Mouse (Mus musculus) forebrain, embryonic 15.5 days (tissue): Measurements from ENCODE around the gene Heatr5a. TPM values are rescaled to one million over a fixed set of nuclear protein-coding genes. Genes with fewer than 3 reads are reported as not detected.

Source experiments
- ATAC-seq: fragments of 200-750 bp; cut with Nextera tagmentation; replicated peaks from 2 replicates; pipeline ENCODE4 v1.8.0; 2017; ENCODE audit warnings: mild to moderate bottlenecking, moderate TSS enrichment, moderate library complexity
- H3K27ac ChIP-seq: fragments of 300-500 bp; sonication (generic); replicated peaks from 2 replicates; pipeline ENCODE4 v1.5.1; 2015; ENCODE audit warnings: mild to moderate bottlenecking, inconsistent platforms
- H3K27me3 ChIP-seq: fragments of 300-500 bp; sonication (generic); 2 replicates; pipeline ENCODE4 v1.6.1; 2015; ENCODE audit warnings: inconsistent platforms
- H3K36me3 ChIP-seq: fragments of 300-500 bp; sonication (generic); 2 replicates; pipeline ENCODE4 v1.6.1; 2015; ENCODE audit warnings: mild to moderate bottlenecking, inconsistent platforms
- H3K4me1 ChIP-seq: fragments of 300-500 bp; sonication (generic); 2 replicates; pipeline ENCODE4 v1.6.1; 2015; ENCODE audit warnings: inconsistent platforms
- H3K4me2 ChIP-seq: fragments of 300-500 bp; sonication (generic); replicated peaks from 2 replicates; pipeline ENCODE4 v1.6.1; 2015; ENCODE audit warnings: mild to moderate bottlenecking, inconsistent platforms
- H3K4me3 ChIP-seq: fragments of 300-500 bp; sonication (generic); 2 replicates; pipeline ENCODE4 v1.5.1; 2015; ENCODE audit warnings: mild to moderate bottlenecking, inconsistent platforms
- H3K9ac ChIP-seq: fragments of 300-500 bp; sonication (generic); replicated peaks from 2 replicates; pipeline ENCODE4 v1.6.1; 2015; ENCODE audit warnings: mild to moderate bottlenecking, inconsistent platforms
- H3K9me3 ChIP-seq: fragments of 300-500 bp; sonication (generic); 2 replicates; pipeline ENCODE4 v1.6.1; 2016; ENCODE audit warnings: inconsistent platforms
- WGBS: fragments of 180-500 bp; shearing (Covaris S2); methylation state at CpG from one replicate; pipeline ENCODE4 v1.1.7; 2015; ENCODE audit warnings: mixed read lengths; 5-methylcytosine and 5-hydroxymethylcytosine counted together
- polyA plus RNA-seq: library from polyadenylated mRNA; unstranded; fragments of >200 nt; fragmentation: Nextera tagmentation; extraction: Ambion mirVana; gene quantifications from 2 replicates; pipeline ENCODE4 v1.2.1, GENCODE M21; 2015

Heatr5a gene
- polyA plus RNA-seq, 1 experiment from 2014 or later: 5.4 TPM

- H3K9me3 ChIP-seq: no peaks in the 10 kb centered on the region
- H3K27me3 ChIP-seq: no peaks in the 10 kb centered on the region
- H3K4me3 ChIP-seq: no peak overlapping the region
- 75% methylated on average over 11 of the region's 11 CpGs for WGBS
- ATAC-seq: no peak
- H3K4me1 ChIP-seq: 0 out of 2 replicates have a peak, but pooled peaks cover under 1% of the 10 kb centered on the region
- no peak overlapping the region for H3K4me2 ChIP-seq
- no peak overlapping the region for H3K27ac ChIP-seq
- H3K36me3 ChIP-seq: no peaks in the 10 kb centered on the region
- no peak overlapping the region for H3K9ac ChIP-seq
Measured at GRCm38 (mm10) chr12:51871446-51872144, 99.5 kb downstream of the Heatr5a start.

GRCm38 (mm10) chr12:51869511-51869910 lies 101.6 kb downstream of the Heatr5a start:
- H3K4me1 ChIP-seq: peaks cover 17% of the 10 kb centered on the region
- 81% methylated on average over 3 of the region's 3 CpGs for WGBS
- no peak for ATAC-seq

GRCm38 (mm10) chr12:51867076-51867475 lies 104.0 kb downstream of the Heatr5a start:
- 78% methylated on average over 8 of the region's 8 CpGs for WGBS
- no peaks in the 10 kb centered on the region for H3K9me3 ChIP-seq
- H3K4me2 ChIP-seq: no peak overlapping the region
- ATAC-seq: no peak
- H3K27ac ChIP-seq: no peak overlapping the region
- no peaks in the 10 kb centered on the region for H3K27me3 ChIP-seq
- peaks cover 17% of the 10 kb centered on the region for H3K4me1 ChIP-seq
- H3K4me3 ChIP-seq: no peak overlapping the region
- H3K9ac ChIP-seq: no peak overlapping the region
- H3K36me3 ChIP-seq: no peaks in the 10 kb centered on the region

More at GRCm38 (mm10) chr12:51869511-51869910, 101.6 kb downstream of the Heatr5a start:
- Histone ChIP-seq H3K27me3 (no peaks in the 10 kb centered on the region), H3K36me3 (no peaks in the 10 kb centered on the region), H3K9ac (no peak overlapping the region), H3K4me3 (no peak overlapping the region), H3K9me3 (no peaks in the 10 kb centered on the region), H3K27ac (no peak overlapping the region), H3K4me2 (no peak overlapping the region)

GRCm38 (mm10) chr12:51866226-51866910 lies 104.8 kb downstream of the Heatr5a start:
- WGBS: 51% methylated on average over 13 of the region's 13 CpGs
- Histone ChIP-seq H3K27me3 (no peaks in the 10 kb centered on the region), H3K36me3 (no peaks in the 10 kb centered on the region), H3K27ac (peak overlapping the region; percentile 59), H3K4me1 (peaks cover 17% of the 10 kb centered on the region), H3K4me3 (no peak overlapping the region), H3K4me2 (no peak overlapping the region), H3K9ac (no peak overlapping the region), H3K9me3 (no peaks in the 10 kb centered on the region)
- no peak; the same call in 1 of the 2 replicates for ATAC-seq

- H3K9ac ChIP-seq: no peak overlapping the region
- H3K36me3 ChIP-seq: no peaks in the 10 kb centered on the region
- no peak overlapping the region for H3K4me2 ChIP-seq
- H3K9me3 ChIP-seq: no peaks in the 10 kb centered on the region
- peaks cover 17% of the 10 kb centered on the region for H3K4me1 ChIP-seq
- ATAC-seq: peak; percentile 88
- 2% methylated on average over 4 of the region's 4 CpGs for WGBS
- H3K27me3 ChIP-seq: no peaks in the 10 kb centered on the region
- H3K4me3 ChIP-seq: no peak overlapping the region
- peak overlapping the region; percentile 59 for H3K27ac ChIP-seq
Measured at GRCm38 (mm10) chr12:51865790-51866179, 105.3 kb downstream of the Heatr5a start.

- Histone ChIP-seq H3K4me3 (no peak overlapping the region), H3K4me1 (peaks cover 17% of the 10 kb centered on the region), H3K9me3 (no peaks in the 10 kb centered on the region), H3K4me2 (no peak overlapping the region), H3K9ac (no peak overlapping the region), H3K27ac (peak overlapping the region; percentile 59), H3K27me3 (no peaks in the 10 kb centered on the region), H3K36me3 (no peaks in the 10 kb centered on the region)
- 35% methylated on average over 9 of the region's 9 CpGs for WGBS
- ATAC-seq: peak; percentile 20; the same call in 1 of the 2 replicates
Measured at GRCm38 (mm10) chr12:51865061-51865789, 105.9 kb downstream of the Heatr5a start.

- Histone ChIP-seq H3K27ac (no peak overlapping the region), H3K4me3 (no peak overlapping the region), H3K4me2 (no peak overlapping the region), H3K4me1 (peaks cover 17% of the 10 kb centered on the region), H3K36me3 (no peaks in the 10 kb centered on the region), H3K9ac (no peak overlapping the region), H3K9me3 (no peaks in the 10 kb centered on the region), H3K27me3 (no peaks in the 10 kb centered on the region)
- WGBS: 94% methylated on average over 14 of the region's 14 CpGs
- no peak for ATAC-seq
Measured at GRCm38 (mm10) chr12:51863116-51864002, 107.8 kb downstream of the Heatr5a start.

- H3K4me1 ChIP-seq: no peaks in the 10 kb centered on the region
- no peaks in the 10 kb centered on the region for H3K27me3 ChIP-seq
- no peak overlapping the region for H3K9ac ChIP-seq
- WGBS: 68% methylated on average over 12 of the region's 13 CpGs
- H3K4me3 ChIP-seq: no peak overlapping the region
- H3K4me2 ChIP-seq: no peak overlapping the region
- ATAC-seq: no peak
- H3K27ac ChIP-seq: no peak overlapping the region
- no peaks in the 10 kb centered on the region for H3K9me3 ChIP-seq
- H3K36me3 ChIP-seq: no peaks in the 10 kb centered on the region
Measured at GRCm38 (mm10) chr12:51858134-51859028, 112.7 kb downstream of the Heatr5a start.

GRCm38 (mm10) chr12:51856768-51857295 lies 114.3 kb downstream of the Heatr5a start:
- H3K4me1 ChIP-seq: no peaks in the 10 kb centered on the region
- H3K27me3 ChIP-seq: no peaks in the 10 kb centered on the region
- no peak overlapping the region for H3K27ac ChIP-seq
- H3K9me3 ChIP-seq: no peaks in the 10 kb centered on the region
- H3K4me3 ChIP-seq: no peak overlapping the region
- WGBS: 95% methylated on average over 8 of the region's 8 CpGs
- ATAC-seq: no peak
- no peaks in the 10 kb centered on the region for H3K36me3 ChIP-seq
- H3K4me2 ChIP-seq: no peak overlapping the region
- H3K9ac ChIP-seq: no peak overlapping the region

GRCm38 (mm10) chr12:51855872-51856271 lies 115.2 kb downstream of the Heatr5a start:
- no peak for ATAC-seq
- Histone ChIP-seq H3K9me3 (no peaks in the 10 kb centered on the region), H3K27me3 (no peaks in the 10 kb centered on the region), H3K4me2 (no peak overlapping the region), H3K36me3 (no peaks in the 10 kb centered on the region), H3K9ac (no peak overlapping the region), H3K27ac (no peak overlapping the region), H3K4me3 (no peak overlapping the region), H3K4me1 (no peaks in the 10 kb centered on the region)
- WGBS: 97% methylated on average over 2 of the region's 2 CpGs
